Mouse (Mus musculus) limb, embryonic 14.5 days (tissue): Measurements from ENCODE around the gene S1pr4. TPM values are rescaled to one million over a fixed set of nuclear protein-coding genes. Genes with fewer than 3 reads are reported as not detected.

Experiments
- ATAC-seq: fragments of 200-750 bp; cut with Nextera tagmentation; 2 replicates; pipeline ENCODE4 v1.8.0; 2017; ENCODE audit warnings: low read depth, moderate number of reproducible peaks, moderate TSS enrichment; ENCODE audit not compliant: low FRiP score
- DNase-seq: peaks from one replicate; pipeline ENCODE4 v3.0.0-alpha.2; 2015; ENCODE audit warnings: low spot score
- H3K27ac ChIP-seq: fragments of 300-500 bp; sonication (generic); replicated peaks from 2 replicates; pipeline ENCODE4 v1.5.1; 2014; ENCODE audit warnings: low read depth, mild to moderate bottlenecking, low read length, moderate library complexity, mixed read lengths
- H3K27me3 ChIP-seq: fragments of 300-500 bp; sonication (generic); 2 replicates; pipeline ENCODE4 v1.6.1; 2014; ENCODE audit warnings: low read length, mixed read lengths; ENCODE audit not compliant: control insufficient read depth, insufficient read depth
- H3K36me3 ChIP-seq: fragments of 300-500 bp; sonication (generic); 2 replicates; pipeline ENCODE4 v1.6.1; 2014; ENCODE audit warnings: mild to moderate bottlenecking, low read length, moderate library complexity, mixed read lengths; ENCODE audit not compliant: control insufficient read depth, insufficient read depth
- H3K4me1 ChIP-seq: fragments of 300-500 bp; sonication (generic); 2 replicates; pipeline ENCODE4 v1.6.1; 2014; ENCODE audit warnings: antibody characterized with exemption, low read length, mixed read lengths; ENCODE audit not compliant: control insufficient read depth, insufficient read depth
- H3K4me2 ChIP-seq: fragments of 300-500 bp; sonication (generic); replicated peaks from 2 replicates; pipeline ENCODE4 v1.6.1; 2014; ENCODE audit warnings: low read depth, mild to moderate bottlenecking, low read length, moderate library complexity; ENCODE audit not compliant: severe bottlenecking
- H3K4me3 ChIP-seq: fragments of 300-500 bp; sonication (generic); replicated peaks from 2 replicates; pipeline ENCODE4 v1.5.1; 2014; ENCODE audit warnings: low read length
- H3K9ac ChIP-seq: fragments of 300-500 bp; sonication (generic); 2 replicates; pipeline ENCODE4 v1.6.1; 2014; ENCODE audit warnings: mild to moderate bottlenecking, low read depth, low read length, moderate library complexity; ENCODE audit not compliant: severe bottlenecking
- H3K9me3 ChIP-seq: fragments of 300-500 bp; sonication (generic); 2 replicates; pipeline ENCODE4 v1.6.1; 2016; ENCODE audit warnings: low read length; ENCODE audit not compliant: control insufficient read depth
- POLR2A ChIP-seq: fragments of 200-500 bp; IDR thresholded peaks from 2 replicates; pipeline ENCODE4 v1.8.0; 2012; ENCODE audit warnings: inconsistent platforms, mild to moderate bottlenecking, moderate library complexity, borderline replicate concordance; ENCODE audit not compliant: insufficient read depth, insufficient read length; ENCODE audit errors: extremely low read depth
- WGBS: fragments of 180-500 bp; shearing (Covaris S2); extraction: QIAGEN DNeasy Blood & Tissue Kit; methylation state at CpG from one replicate; pipeline ENCODE4 v1.1.7; 2014; 5-methylcytosine and 5-hydroxymethylcytosine counted together
- polyA plus RNA-seq, 2 experiments: library from polyadenylated mRNA; depleted of rRNA in 1 of 2; stranded (reverse) in 1 of 2; unstranded in 1 of 2; fragments of >200 nt; fragmentation: Nextera tagmentation in 1 of 2; extraction: Ambion mirVana in 1 of 2; gene quantifications; 2 replicates each; pipeline versions ENCODE4 v1.2.1 to v1.2.3; 2012 to 2014

Gene S1pr4
- polyA plus RNA-seq (2012; rRNA removed) (0.50 and 0.79 TPM in 2 replicates), polyA plus RNA-seq (2014; fragmentation: Nextera tagmentation; extraction: Ambion mirVana) (0.23 and 0.66 TPM in 2 replicates)

DNA sequence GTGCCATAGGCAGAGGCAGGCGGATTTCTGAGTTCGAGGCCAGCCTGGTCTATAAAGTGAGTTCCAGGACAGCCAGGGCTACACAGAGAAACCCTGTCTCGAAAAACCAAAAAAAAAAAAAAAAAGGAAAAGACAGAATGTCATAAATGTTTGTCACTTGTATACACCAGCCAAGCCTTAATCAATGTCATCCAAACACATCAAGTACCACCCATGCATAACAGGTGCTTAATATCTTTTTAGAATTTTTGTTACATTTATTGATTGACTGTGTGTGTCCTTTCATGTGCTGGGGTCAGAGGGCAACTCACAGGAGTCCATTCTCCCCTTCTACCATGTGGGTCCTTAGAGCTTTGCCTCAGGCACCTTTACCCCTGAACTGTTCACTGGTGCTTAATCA, at the start of gene S1pr4:
Gene S1pr4, minus strand, starts transcription at position 101 of the 400 bp plus-strand sequence.
- ATAC-seq: no peak
- WGBS: 87% methylated on average over 3 of the region's 3 CpGs
- Histone ChIP-seq H3K9ac (no peak within 1 kb of the TSS), H3K27me3 (no peaks in the 10 kb centered on the region), H3K36me3 (no peaks in the 10 kb centered on the region), H3K9me3 (no peaks in the 10 kb centered on the region), H3K4me2 (no peak within 1 kb of the TSS), H3K4me1 (peaks cover 9% of the 10 kb centered on the region), H3K27ac (no peak within 1 kb of the TSS), H3K4me3 (no peak within 1 kb of the TSS)
- DNase-seq: no peak
- no peak for TF ChIP-seq POLR2A

DNA sequence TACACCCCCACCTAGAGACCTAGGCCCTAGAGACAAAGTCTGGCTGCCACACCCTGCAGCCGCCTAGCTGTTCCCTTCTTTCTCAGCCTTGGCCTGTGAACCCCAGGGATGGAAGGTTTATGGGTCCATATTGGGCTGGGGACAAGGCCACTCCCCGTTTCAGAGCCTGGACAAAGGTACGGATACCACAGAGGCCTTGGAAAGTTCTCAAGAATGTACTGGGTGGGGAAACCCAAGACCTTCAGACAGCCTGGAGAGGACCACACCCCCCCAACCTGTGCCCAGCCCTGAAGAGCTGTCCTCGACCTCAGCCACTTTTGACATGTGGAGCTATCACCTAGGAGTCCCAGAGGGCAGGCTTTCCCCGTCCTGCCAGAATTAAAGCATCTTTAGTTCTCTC, 49.0 kb upstream of the S1pr4 start:
- Histone ChIP-seq H3K36me3 (no peaks in the 10 kb centered on the region), H3K27ac (no peak overlapping the region), H3K9me3 (no peaks in the 10 kb centered on the region), H3K4me1 (peaks cover 10% of the 10 kb centered on the region), H3K4me3 (no peak overlapping the region), H3K4me2 (no peak overlapping the region), H3K27me3 (no peaks in the 10 kb centered on the region), H3K9ac (no peak overlapping the region; the same call in 1 of the 2 replicates)
- no peak for TF ChIP-seq POLR2A
- ATAC-seq (no peak), DNase-seq (no peak)
- WGBS: 66% methylated on average over 5 of the region's 5 CpGs

DNA sequence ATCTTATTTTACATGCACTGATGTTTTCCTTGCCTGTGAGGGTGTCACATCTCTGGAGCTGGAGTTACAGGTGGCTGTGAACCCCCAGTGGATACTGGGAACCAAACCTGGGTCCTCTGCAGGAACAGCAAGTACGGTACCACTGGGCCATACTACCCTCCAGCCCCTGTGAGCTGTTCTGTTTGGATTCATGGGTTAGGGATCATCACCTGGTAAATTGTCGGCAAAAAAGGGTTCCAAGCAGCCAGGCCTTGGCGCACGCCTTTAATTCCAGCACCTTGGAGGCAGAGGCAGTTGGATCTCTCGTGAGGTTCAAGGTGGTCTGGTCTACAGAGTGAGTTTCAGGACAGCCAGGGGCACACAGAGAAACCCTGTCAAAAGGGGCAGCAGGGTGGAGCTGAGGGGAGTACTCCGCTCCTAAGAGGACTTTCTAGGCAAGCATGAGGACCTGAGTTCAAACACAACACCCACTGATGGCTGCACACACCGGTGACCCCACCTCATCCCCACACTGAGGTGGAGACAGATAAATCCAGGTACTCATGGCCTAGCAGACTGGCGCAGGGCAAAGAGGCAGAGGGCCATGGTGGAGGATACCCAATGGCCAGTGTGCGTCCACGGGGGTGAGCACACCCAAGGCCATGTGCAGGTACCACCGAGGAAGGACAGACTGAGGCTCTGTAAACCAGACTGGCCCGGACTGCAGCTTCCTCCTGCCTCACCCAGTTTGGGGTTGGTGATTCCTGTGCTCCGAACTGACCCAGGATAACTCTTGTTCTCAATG, 47.0 kb upstream of the S1pr4 start:
- TF ChIP-seq POLR2A: no peak
- DNase-seq: no peak

DNA sequence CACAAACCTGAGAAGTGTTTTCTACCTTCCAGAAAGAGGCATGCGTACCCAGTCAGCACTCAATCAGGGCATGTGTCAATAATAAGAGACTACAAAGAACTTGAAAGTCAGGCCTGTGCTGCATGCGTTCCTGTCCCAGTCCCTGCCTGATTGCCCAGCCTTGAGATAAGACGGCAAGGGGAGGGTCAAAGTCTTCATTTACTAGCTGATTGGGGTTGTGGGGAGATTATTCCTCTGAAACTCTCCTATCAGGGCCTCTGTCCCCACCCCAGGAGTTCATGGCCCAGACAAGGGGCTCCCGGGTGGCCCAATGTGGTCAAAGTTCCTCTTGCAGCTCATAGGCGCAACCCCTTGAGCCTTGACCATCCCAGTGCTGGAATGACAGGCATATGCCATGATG, 46.4 kb upstream of the S1pr4 start:
- H3K9me3 ChIP-seq: no peaks in the 10 kb centered on the region
- peaks cover 19% of the 10 kb centered on the region for H3K4me1 ChIP-seq
- ATAC-seq (no peak), DNase-seq (no peak)
- no peak overlapping the region for H3K4me2 ChIP-seq
- WGBS: 81% methylated on average over 5 of the region's 5 CpGs
- H3K27ac ChIP-seq: no peak overlapping the region
- H3K9ac ChIP-seq: no peak overlapping the region
- no peaks in the 10 kb centered on the region for H3K36me3 ChIP-seq
- no peak overlapping the region for H3K4me3 ChIP-seq
- no peak for TF ChIP-seq POLR2A
- H3K27me3 ChIP-seq: no peaks in the 10 kb centered on the region

More for the DNA sequence above, 47.0 kb upstream of the S1pr4 start:
- ATAC-seq: no peak
- H3K27ac ChIP-seq: no peak overlapping the region
- no peak overlapping the region for H3K4me3 ChIP-seq
- no peaks in the 10 kb centered on the region for H3K36me3 ChIP-seq
- 94% methylated on average over 13 of the region's 13 CpGs for WGBS
- no peaks in the 10 kb centered on the region for H3K27me3 ChIP-seq
- peaks cover 25% of the 10 kb centered on the region for H3K4me1 ChIP-seq
- no peak overlapping the region for H3K9ac ChIP-seq
- H3K4me2 ChIP-seq: no peak overlapping the region
- H3K9me3 ChIP-seq: no peaks in the 10 kb centered on the region

DNA sequence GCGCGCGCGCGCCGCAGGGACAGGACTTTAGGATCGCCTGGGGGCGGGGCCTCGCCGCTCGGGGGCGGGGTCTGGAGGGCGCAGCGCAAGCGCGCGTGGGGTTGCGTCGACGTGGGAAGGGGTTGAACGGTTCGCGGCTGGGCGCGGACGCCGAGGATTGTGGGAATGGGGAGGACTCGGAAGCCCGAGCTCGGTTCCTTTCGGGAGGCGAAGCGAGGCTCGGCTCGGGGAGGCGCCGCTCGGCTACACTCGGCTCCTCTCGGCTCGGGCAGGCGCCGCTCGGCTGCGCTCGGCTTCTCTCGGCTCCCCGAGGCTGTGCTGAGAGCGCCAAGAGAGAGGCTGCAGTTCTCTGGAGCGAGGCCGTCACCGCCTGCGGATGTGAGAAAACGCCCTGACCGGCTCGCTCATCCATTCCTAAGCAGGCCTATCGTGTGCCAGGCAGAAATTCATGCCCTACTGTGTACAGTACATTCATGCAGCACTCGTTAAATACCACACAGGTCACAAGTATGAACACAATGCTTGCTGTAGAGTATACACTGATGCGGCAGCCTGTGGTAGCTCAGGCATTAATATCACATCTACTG, 45.3 kb upstream of the S1pr4 start, which contains the start of gene Gna11:
Gene Gna11, minus strand, starts transcription at position 30 of the 587 bp plus-strand sequence.
- DNase-seq: peak; percentile 98
- 2% methylated on average over 47 of the region's 59 CpGs for WGBS
- H3K27ac ChIP-seq: peak within 1 kb of the TSS; percentile 76

More for the DNA sequence above, 45.3 kb upstream of the S1pr4 start, which contains the start of gene Gna11:
- peaks cover 17% of the 10 kb centered on the region for H3K4me1 ChIP-seq
- no peaks in the 10 kb centered on the region for H3K27me3 ChIP-seq
- peak within 1 kb of the TSS; percentile 94 for H3K4me2 ChIP-seq
- H3K36me3 ChIP-seq: 0 out of 2 replicates have a peak, but pooled peaks cover 2% of the 10 kb centered on the region
- TF ChIP-seq POLR2A: 0 out of 2 replicates have a peak, but pooled peaks have one; percentile 30
- H3K4me3 ChIP-seq: peak within 1 kb of the TSS; percentile 93
- peak; percentile 97 for ATAC-seq
- no peaks in the 10 kb centered on the region for H3K9me3 ChIP-seq
- peak within 1 kb of the TSS; percentile 90 for H3K9ac ChIP-seq
